Mouse (Mus musculus): ENCODE measurements around the gene Asb1. TPM values are rescaled to one million over a fixed set of nuclear protein-coding genes. Genes with fewer than 3 reads are reported as not detected.

Gene Asb1
- polyA plus RNA-seq (2012; rRNA removed): 9.1 and 9.4 TPM in 2 replicates

GRCm38 (mm10) chr1:91540271-91540826 lies at the start of gene Asb1:
TSS of gene Asb1 (plus strand) at chr1:91540544.

GRCm38 (mm10) chr1:91494457-91495140 lies 45.7 kb upstream of the Asb1 start, which contains the start of gene Traf3ip1:
TSS of gene Traf3ip1 (plus strand) at chr1:91494647.

Other genes starting within 250 kb of the Asb1 start
- gene Scly, start 242.2 kb upstream of the Asb1 start, polyA plus RNA-seq (2012; rRNA removed): 11.9 and 12.1 TPM in 2 replicates
- 0.37 and 0.52 TPM in 2 replicates for gene Espnl, start 218.5 kb upstream of the Asb1 start, polyA plus RNA-seq (2012; rRNA removed)
- gene Klhl30, start 189.5 kb upstream of the Asb1 start, polyA plus RNA-seq (2012; rRNA removed): 11.1 and 13.9 TPM in 2 replicates
- gene Erfe, start 174.1 kb upstream of the Asb1 start, polyA plus RNA-seq (2012; rRNA removed): 1.9 and 2.0 TPM in 2 replicates
- 73.5 and 87.0 TPM in 2 replicates for gene Ilkap, start 141.7 kb upstream of the Asb1 start, polyA plus RNA-seq (2012; rRNA removed)
- gene Hes6, start 126.5 kb upstream of the Asb1 start, polyA plus RNA-seq (2012; rRNA removed): 74.1 and 96.0 TPM in 2 replicates
- gene Per2, start 81.2 kb upstream of the Asb1 start, polyA plus RNA-seq (2012; rRNA removed): 13.6 and 18.4 TPM in 2 replicates
- gene Traf3ip1, start 45.9 kb upstream of the Asb1 start, polyA plus RNA-seq (2012; rRNA removed): 8.9 and 10.7 TPM in 2 replicates

Measured in ovary, adult 2 months (tissue).